Mouse (Mus musculus) liver, adult 2 months (tissue): Measurements from ENCODE around the gene Dcaf12.

Source experiments
- CTCF ChIP-seq: fragments of 200-500 bp; IDR thresholded peaks from 2 replicates; pipeline ENCODE4 v1.5.1; 2011; ENCODE audit warnings: low read depth, low read length, control low read depth
- POLR2A ChIP-seq: fragments of 200-500 bp; IDR thresholded peaks from 2 replicates; pipeline ENCODE4 v1.6.1; 2011; ENCODE audit warnings: low read length, control low read depth; ENCODE audit not compliant: insufficient read depth; ENCODE audit errors: extremely low read depth

- TF ChIP-seq POLR2A (no peak), CTCF (no peak)
Observed at GRCm38 (mm10) chr4:41331698-41332421, 17.2 kb upstream of the Dcaf12 start.
